Mouse (Mus musculus) thymus, adult 2 months (tissue): ENCODE measurements at regions not wholly inside any gene's neighbourhood (a gene's known extent, or its start where the extent isn't known, plus 50 kb on each side); places are given as distances from the start of the nearest gene placed in this dataset.

Source experiments
- CTCF ChIP-seq: fragments of 200-500 bp; IDR thresholded peaks from 2 replicates; pipeline ENCODE4 v1.5.1; 2012; ENCODE audit warnings: mild to moderate bottlenecking, control low read depth, low read length, moderate library complexity, borderline replicate concordance; ENCODE audit not compliant: control insufficient read depth, poor library complexity, insufficient read depth; ENCODE audit errors: extremely low read depth
- POLR2A ChIP-seq: fragments of 200-500 bp; IDR thresholded peaks from 2 replicates; pipeline ENCODE4 v1.6.1; 2012; ENCODE audit warnings: mild to moderate bottlenecking, low read length, control low read depth, moderate library complexity; ENCODE audit not compliant: control insufficient read depth, poor library complexity, insufficient read depth; ENCODE audit errors: extremely low read depth

DNA sequence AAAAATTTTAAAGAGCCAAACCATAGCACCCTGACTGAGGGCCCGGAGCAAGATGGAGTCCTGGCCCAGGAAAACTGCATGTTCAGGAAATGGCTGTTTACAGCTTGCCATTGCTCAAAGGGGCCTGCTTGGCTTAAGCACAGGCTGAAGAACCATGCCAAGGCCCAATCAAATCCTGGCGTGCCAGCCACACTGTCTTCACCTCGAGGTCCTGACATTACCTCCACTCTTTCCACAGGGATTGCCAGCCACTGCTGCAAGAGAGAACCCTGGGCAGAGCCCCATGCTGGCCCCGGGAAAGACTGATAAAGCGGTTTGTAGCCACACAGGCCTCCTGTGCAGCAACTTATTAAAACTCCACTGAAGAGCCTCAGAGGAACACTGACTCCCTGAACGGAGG, 199.6 kb downstream of the Cog6 start:
- TF ChIP-seq CTCF (no peak), POLR2A (no peak)
